ENCODE assay signal across 30 mouse cellular contexts in genomic region chr11:66898747-66899146, GRCm38 (mm10). TPM values are rescaled to one million over a fixed set of nuclear protein-coding genes. Genes with fewer than 3 reads are reported as not detected.
DNase-seq lines count a peak whose midpoint lies in the region; ATAC-seq and TF ChIP-seq lines count a peak whose summit lies in the region.
"Had no signal": no experiment of that assay in that cellular context is flagged by ENCODE, and none has a peak within 500 bp of the region (broad histone marks: within the 10 kb centered on the region; RNA-seq: fewer than 3 reads in every experiment).

No protein-coding gene starts in this region.

- ATAC-seq in hindbrain, postnatal 0 days: no peak
- ATAC-seq in hindbrain, embryonic 12.5 days (ENCODE audit: low FRiP score): no peak
- no peak for ATAC-seq in lung, embryonic 14.5 days (ENCODE audit: insufficient read depth)
- ATAC-seq in erythroblast, adult 5-6 weeks (replicated peaks; ENCODE audit: low FRiP score, poor library complexity, severe bottlenecking): no peak
- ATAC-seq: CD4-positive, CD25-positive, alpha-beta regulatory T cell, adult 4 months had no signal

- H3K27ac ChIP-seq in hindbrain, postnatal 0 days: no peak overlapping the region
- no peak overlapping the region for H3K27ac ChIP-seq in hindbrain, embryonic 12.5 days
- no peak overlapping the region for H3K27ac ChIP-seq in lung, embryonic 14.5 days (ENCODE audit: low read depth)
- H3K27ac ChIP-seq in ES-Bruce4 (ENCODE audit: insufficient read depth, low read length): no peak overlapping the region
- H3K27ac ChIP-seq: gastrocnemius, adult 2 months; heart, embryonic 13.5 days; hindbrain, embryonic 15.5 days; left cerebral cortex, adult 2 months; limb, embryonic 13.5 days; liver, embryonic 13.5 days; lung, embryonic 15.5 days; macrophage; neural tube, embryonic 15.5 days had no signal

- no peak for TF ChIP-seq POLR2A in ES-Bruce4 (IDR thresholded peaks at IDR 0.05; ENCODE audit: insufficient read depth, low read length)

- no peaks in the 10 kb centered on the region for H3K36me3 ChIP-seq in hindbrain, postnatal 0 days (ENCODE audit: insufficient read depth, low read length)
- no peaks in the 10 kb centered on the region for H3K36me3 ChIP-seq in hindbrain, embryonic 12.5 days
- H3K36me3 ChIP-seq in lung, embryonic 14.5 days (ENCODE audit: insufficient read depth): no peaks in the 10 kb centered on the region
- no peaks in the 10 kb centered on the region for H3K36me3 ChIP-seq in ES-Bruce4 (ENCODE audit: control insufficient read depth, insufficient read depth, low read length, poor library complexity, severe bottlenecking)
- H3K36me3 ChIP-seq: G1E; heart, embryonic 13.5 days; hindbrain, embryonic 15.5 days; limb, embryonic 13.5 days; liver, embryonic 13.5 days; lung, embryonic 15.5 days; neural tube, embryonic 15.5 days had no signal

- TF ChIP-seq CTCF in hindbrain, postnatal 0 days (IDR thresholded peaks at IDR 0.05; ENCODE audit: low read depth): peak; percentile 36; the same call in 1 of the 2 replicates
- peak; percentile 29 for TF ChIP-seq CTCF in lung, embryonic 14.5 days (IDR thresholded peaks at IDR 0.05; ENCODE audit: low read depth)
- TF ChIP-seq CTCF in ES-Bruce4 (IDR thresholded peaks at IDR 0.05; ENCODE audit: low read depth, low read length): peak; percentile 57

- H3K4me3 ChIP-seq in hindbrain, postnatal 0 days (ENCODE audit: low read length): no peak overlapping the region
- no peak overlapping the region for H3K4me3 ChIP-seq in hindbrain, embryonic 12.5 days
- H3K4me3 ChIP-seq in lung, embryonic 14.5 days (ENCODE audit: low read depth, low read length): no peak overlapping the region
- no peak overlapping the region for H3K4me3 ChIP-seq in ES-Bruce4 (ENCODE audit: low read depth, low read length)
- H3K4me3 ChIP-seq: gastrocnemius, adult 2 months; heart, embryonic 13.5 days; hindbrain, embryonic 15.5 days; left cerebral cortex, adult 2 months; limb, embryonic 13.5 days; liver, embryonic 13.5 days; lung, embryonic 15.5 days; neural tube, embryonic 15.5 days had no signal

- no peak for TF ChIP-seq EP300 in ES-Bruce4 (IDR thresholded peaks at IDR 0.05; ENCODE audit: insufficient read depth, low read depth, low read length)

- no peak overlapping the region for H3K9ac ChIP-seq in hindbrain, postnatal 0 days (replicated peaks; ENCODE audit: low read length)
- H3K9ac ChIP-seq in hindbrain, embryonic 12.5 days: no peak overlapping the region
- H3K9ac ChIP-seq in lung, embryonic 14.5 days: no peak overlapping the region
- H3K9ac ChIP-seq in ES-Bruce4 (ENCODE audit: low read depth, poor library complexity, severe bottlenecking): no peak overlapping the region
- H3K9ac ChIP-seq: heart, embryonic 13.5 days; hindbrain, embryonic 15.5 days; limb, embryonic 13.5 days; liver, embryonic 13.5 days; lung, embryonic 15.5 days; neural tube, embryonic 15.5 days had no signal

- H3K4me2 ChIP-seq in hindbrain, postnatal 0 days (ENCODE audit: low read depth, low read length): no peak overlapping the region
- no peak overlapping the region for H3K4me2 ChIP-seq in hindbrain, embryonic 12.5 days (replicated peaks)
- H3K4me2 ChIP-seq in lung, embryonic 14.5 days: no peak overlapping the region
- H3K4me2 ChIP-seq: heart, embryonic 13.5 days; hindbrain, embryonic 15.5 days; limb, embryonic 13.5 days; liver, embryonic 13.5 days; lung, embryonic 15.5 days; neural tube, embryonic 15.5 days had no signal

- no peaks in the 10 kb centered on the region for H3K4me1 ChIP-seq in hindbrain, postnatal 0 days (ENCODE audit: insufficient read depth, low read length)
- no peaks in the 10 kb centered on the region for H3K4me1 ChIP-seq in hindbrain, embryonic 12.5 days
- H3K4me1 ChIP-seq in lung, embryonic 14.5 days (ENCODE audit: insufficient read depth): no peaks in the 10 kb centered on the region
- no peaks in the 10 kb centered on the region for H3K4me1 ChIP-seq in ES-Bruce4 (ENCODE audit: control insufficient read depth, insufficient read depth, low read length)
- H3K4me1 ChIP-seq: heart, embryonic 13.5 days; hindbrain, embryonic 15.5 days; liver, embryonic 13.5 days; lung, embryonic 15.5 days; neural tube, embryonic 15.5 days had no signal

- H3K27me3 ChIP-seq in hindbrain, postnatal 0 days (ENCODE audit: insufficient read depth, low read length): no peaks in the 10 kb centered on the region
- H3K27me3 ChIP-seq in hindbrain, embryonic 12.5 days: no peaks in the 10 kb centered on the region
- no peaks in the 10 kb centered on the region for H3K27me3 ChIP-seq in lung, embryonic 14.5 days (ENCODE audit: insufficient read depth, low read length)
- H3K27me3 ChIP-seq in ES-Bruce4 (ENCODE audit: control insufficient read depth, insufficient read depth, low read length, poor library complexity, severe bottlenecking): no peaks in the 10 kb centered on the region; the same call in 1 of the 2 replicates
- H3K27me3 ChIP-seq: hindbrain, embryonic 15.5 days; limb, embryonic 13.5 days; lung, embryonic 15.5 days; neural tube, embryonic 15.5 days had no signal

- no peaks in the 10 kb centered on the region for H3K9me3 ChIP-seq in hindbrain, postnatal 0 days (ENCODE audit: low read length)
- no peaks in the 10 kb centered on the region for H3K9me3 ChIP-seq in hindbrain, embryonic 12.5 days (replicated peaks)
- no peaks in the 10 kb centered on the region for H3K9me3 ChIP-seq in lung, embryonic 14.5 days (ENCODE audit: low read depth, low read length)
- H3K9me3 ChIP-seq in ES-Bruce4 (replicated peaks; ENCODE audit: control insufficient read depth, insufficient read depth, low read length, poor library complexity, severe bottlenecking): no peaks in the 10 kb centered on the region
- H3K9me3 ChIP-seq: heart, embryonic 13.5 days; hindbrain, embryonic 15.5 days; limb, embryonic 13.5 days; liver, embryonic 13.5 days; neural tube, embryonic 15.5 days had no signal

- no peak for DNase-seq in hindbrain, postnatal 0 days (ENCODE audit: low spot score)
- DNase-seq in lung, embryonic 14.5 days: no peak
- DNase-seq in lung, postnatal 10 days: no peak
- DNase-seq in ZHBTc4 (ENCODE audit: low read depth, low spot score): peak; percentile 41
- no peak for DNase-seq in testis, postnatal 10 days (ENCODE audit: low spot score)

- WGBS in hindbrain, postnatal 0 days: 92% methylated on average over 2 of the region's 2 CpGs
- WGBS in hindbrain, embryonic 12.5 days: 90% methylated on average over 2 of the region's 2 CpGs
- 94% methylated on average over 2 of the region's 2 CpGs for WGBS in lung, embryonic 14.5 days

RNA-seq across cellular contexts. Expression of gene Pirt, which starts 13.0 kb away (rescaled TPM):
- 1.6 and 2.1 TPM in 2 replicates for total RNA-seq in hindbrain, postnatal 0 days (2014; rRNA removed)
- 1.2 TPM in 2 replicates for polyA plus RNA-seq in hindbrain, postnatal 0 days (2015; fragmentation: Nextera tagmentation; extraction: Ambion mirVana)
- polyA plus RNA-seq in hindbrain, embryonic 12.5 days (2016; fragmentation: Nextera tagmentation; extraction: Ambion mirVana): 5.7 and 6.7 TPM in 2 replicates
- polyA plus RNA-seq in lung, embryonic 14.5 days (2014; fragmentation: Nextera tagmentation; extraction: Ambion mirVana): 0.29 and 0.55 TPM in 2 replicates
- polyA plus RNA-seq in ES-Bruce4 (2011; ENCODE audit: insufficient read depth, insufficient read length, low read depth, missing spikeins): 0.21 and 0.33 TPM in 2 replicates
- not detected in 2 replicates for total RNA-seq in erythroblast, adult 5-6 weeks (2015; ENCODE audit: low replicate concordance)
- total RNA-seq in erythroblast, adult 5-6 weeks (2017; ENCODE audit: low replicate concordance): not detected in 2 replicates
- total RNA-seq: hematopoietic stem cell, adult 5-6 weeks; megakaryocyte-erythroid progenitor cell, adult 5-6 weeks had no signal
- polyA plus RNA-seq: activated CD4-positive, CD25-positive, alpha-beta regulatory T cell, adult 4 months; CD4-positive, CD25-positive, alpha-beta regulatory T cell, adult 4 months; G1E; liver, embryonic 13.5 days; macrophage had no signal

RNA-seq across cellular contexts. Expression of gene Tmem238l, which starts 57.7 kb away (rescaled TPM):
- total RNA-seq in hindbrain, postnatal 0 days (2014; rRNA removed): not detected in 2 replicates
- polyA plus RNA-seq in hindbrain, postnatal 0 days (2015; fragmentation: Nextera tagmentation; extraction: Ambion mirVana): not detected in 2 replicates
- polyA plus RNA-seq in hindbrain, embryonic 12.5 days (2016; fragmentation: Nextera tagmentation; extraction: Ambion mirVana): not detected in 2 replicates
- not detected in 2 replicates for polyA plus RNA-seq in lung, embryonic 14.5 days (2014; fragmentation: Nextera tagmentation; extraction: Ambion mirVana)
- not detected in 2 replicates for polyA plus RNA-seq in ES-Bruce4 (2011; ENCODE audit: insufficient read depth, insufficient read length, low read depth, missing spikeins)
- total RNA-seq in erythroblast, adult 5-6 weeks (2015; ENCODE audit: low replicate concordance): not detected in 2 replicates
- not detected in 2 replicates for total RNA-seq in erythroblast, adult 5-6 weeks (2017; ENCODE audit: low replicate concordance)
- total RNA-seq: adrenal gland, adult 2 months; adrenal gland, postnatal 36 days; G1E; gastrocnemius, adult 2 months; gastrocnemius, postnatal 4 days; heart, adult 8-10 months; hematopoietic stem cell, adult 5-6 weeks; left cerebral cortex, adult 2 months; left cerebral cortex, postnatal 25 days; megakaryocyte-erythroid progenitor cell, adult 5-6 weeks had no signal
- polyA plus RNA-seq: activated CD4-positive, CD25-positive, alpha-beta regulatory T cell, adult 4 months; adrenal gland, adult 2 months; CD4-positive, CD25-positive, alpha-beta regulatory T cell, adult 4 months; embryonic facial prominence, embryonic 11.5 days; forebrain, embryonic 14.5 days; G1E; hindbrain, embryonic 15.5 days; limb, embryonic 13.5 days; liver, embryonic 13.5 days; lung, embryonic 15.5 days; macrophage; midbrain, embryonic 14.5 days; neural tube, embryonic 15.5 days had no signal
